Mouse (Mus musculus): ENCODE results near the gene Defb19.

DNA sequence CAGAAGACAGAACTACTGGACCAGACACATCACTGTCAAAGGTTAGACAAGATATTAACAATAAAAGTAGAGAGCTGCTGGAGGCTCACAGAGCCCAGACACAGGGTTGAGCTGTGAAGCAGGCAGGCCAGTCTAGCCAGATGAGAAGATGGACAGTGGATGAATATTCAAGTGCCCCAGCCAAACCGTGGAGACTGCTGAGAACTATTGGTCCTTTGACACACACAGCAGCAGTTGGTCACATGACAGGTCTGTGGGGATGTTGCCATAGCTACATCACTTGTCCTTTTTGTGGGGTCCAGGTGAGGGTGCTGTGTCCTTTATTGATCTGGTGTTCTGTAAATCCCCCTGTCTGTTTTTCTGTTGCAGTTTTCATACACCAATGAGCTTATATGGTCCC is 45.1 kb upstream of the Defb19 start:
- TF ChIP-seq CTCF (IDR thresholded peaks at IDR 0.05; ENCODE audit: extremely low read depth, insufficient read length, insufficient replicate concordance, low read depth, low read length), result no peak
- TF ChIP-seq POLR2A (IDR thresholded peaks at IDR 0.05; ENCODE audit: low read depth, low read length), result no peak

Measured in small intestine, adult 2 months (tissue).